ENCODE assay signal across 15 mouse cellular contexts in the genomic region with DNA sequence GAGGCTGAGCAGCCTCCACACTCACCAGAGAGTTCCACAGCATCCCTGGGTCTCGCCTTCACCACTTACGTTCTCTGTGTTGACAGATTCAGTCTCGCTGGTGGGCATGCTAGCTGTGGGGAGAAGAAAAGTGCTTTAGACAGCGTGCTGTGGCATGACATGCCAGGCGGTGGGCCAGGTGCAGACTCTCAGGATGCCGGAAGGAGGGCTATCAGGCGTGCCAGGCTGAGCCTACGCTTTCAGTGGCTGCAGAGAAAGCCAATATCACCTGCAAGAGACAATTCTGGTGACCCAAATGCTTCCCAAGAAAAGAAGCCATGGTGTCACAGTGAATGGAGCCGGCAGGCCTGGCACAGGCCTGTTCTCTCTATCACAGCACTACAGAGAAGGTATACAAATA.
A peak's percentile ranks its signal among the peaks of the same experiment; 100 is the strongest.
DNase-seq lines count a peak whose midpoint lies in the region; ATAC-seq and TF ChIP-seq lines count a peak whose summit lies in the region.
"Had no signal": no experiment of that assay in that cellular context is flagged by ENCODE, and none has a peak within 500 bp of the region (broad histone marks: within the 10 kb centered on the region; RNA-seq: fewer than 3 reads in every experiment).

No protein-coding gene starts in this region.

- H3K27ac ChIP-seq in testis, adult 2 months (ENCODE audit: control insufficient read depth, insufficient read depth, low read depth, low read length), result no peak overlapping the region
- H3K27ac ChIP-seq: embryonic facial prominence, embryonic 12.5 days; forebrain, embryonic 15.5 days; hindbrain, embryonic 10.5 days; hindbrain, embryonic 14.5 days; intestine, embryonic 15.5 days had no signal

- peaks cover 7% of the 10 kb centered on the region for H3K4me1 ChIP-seq in testis, adult 2 months (ENCODE audit: control insufficient read depth, insufficient read depth, low read length)
- H3K4me1 ChIP-seq: embryonic facial prominence, embryonic 12.5 days; forebrain, embryonic 15.5 days; intestine, embryonic 15.5 days had no signal

- TF ChIP-seq POLR2A in testis, adult 2 months (IDR thresholded peaks at IDR 0.05; ENCODE audit: control insufficient read depth, low read depth, low read length), result no peak

- H3K27me3 ChIP-seq in testis, adult 2 months (ENCODE audit: control insufficient read depth, insufficient read depth, low read length), result no peaks in the 10 kb centered on the region
- H3K27me3 ChIP-seq: forebrain, embryonic 15.5 days; heart, embryonic 12.5 days; intestine, embryonic 15.5 days had no signal

- TF ChIP-seq CTCF in testis, adult 2 months (IDR thresholded peaks at IDR 0.05; ENCODE audit: control insufficient read depth, insufficient read depth, insufficient replicate concordance, low read depth, low read length), result no peak

- peak overlapping the region; percentile 40 for H3K4me3 ChIP-seq in testis, adult 2 months (ENCODE audit: control insufficient read depth, low read depth, low read length)
- H3K4me3 ChIP-seq: embryonic facial prominence, embryonic 12.5 days; forebrain, embryonic 15.5 days; heart, embryonic 12.5 days; hindbrain, embryonic 10.5 days; intestine, embryonic 15.5 days had no signal

- no peaks in the 10 kb centered on the region for H3K36me3 ChIP-seq in testis, adult 2 months (ENCODE audit: control insufficient read depth, insufficient read depth, low read length)
- H3K36me3 ChIP-seq: embryonic facial prominence, embryonic 12.5 days; forebrain, embryonic 15.5 days; heart, embryonic 12.5 days; hindbrain, embryonic 10.5 days; intestine, embryonic 15.5 days had no signal

- peak; percentile 71 for ATAC-seq in cerebellum, adult (ENCODE audit: insufficient number of reproducible peaks, low FRiP score, low TSS enrichment)
- ATAC-seq: forebrain, embryonic 15.5 days; intestine, embryonic 15.5 days had no signal

- intact Hi-C loops in left cerebral cortex, postnatal 10 days (cut with DNase I), result no loop called here

- no peak for DNase-seq in cerebellum, adult 11 months
- DNase-seq in testis, postnatal 10 days (ENCODE audit: low spot score), result no peak
- peak; percentile 64 to 66 for DNase-seq in cerebellum, postnatal 10 days
- no peak for DNase-seq in right cerebral cortex, postnatal 25 days
- no peak for DNase-seq in left cerebral cortex, postnatal 10 days (ENCODE audit: extremely low spot score in 1 of 2, low spot score in 2 of 2)
- DNase-seq in urinary bladder, adult 18-20 months (ENCODE audit: low spot score in 2 of 2), result no peak
- DNase-seq: adrenal gland, adult 2 months had no signal

Comparison
In these comparisons a context has a peak if more than half of its experiments do, and no peak if none do; other contexts are left out.
1. DNase-seq: peak in cerebellum, postnatal 10 days (2 of 2); none in cerebellum, adult 11 months (single experiment), testis, postnatal 10 days (single experiment), right cerebral cortex, postnatal 25 days (single experiment), left cerebral cortex, postnatal 10 days (0 of 2) and urinary bladder, adult 18-20 months (0 of 2).